Mouse (Mus musculus) heart, embryonic 13.5 days (tissue): Measurements from ENCODE around the gene Gm11037. TPM values are rescaled to one million over a fixed set of nuclear protein-coding genes. Genes with fewer than 3 reads are reported as not detected.

Experiments used
- ATAC-seq: fragments of 200-750 bp; cut with Nextera tagmentation; 2 replicates; pipeline ENCODE4 v1.8.0; 2017; ENCODE audit warnings: moderate TSS enrichment; ENCODE audit not compliant: insufficient number of reproducible peaks, low FRiP score, low TSS enrichment; ENCODE audit errors: extremely low read depth
- H3K27ac ChIP-seq: fragments of 300-500 bp; sonication (generic); replicated peaks from 2 replicates; pipeline ENCODE4 v1.5.1; 2015; ENCODE audit warnings: moderate library complexity, mild to moderate bottlenecking, inconsistent platforms
- H3K27me3 ChIP-seq: fragments of 300-500 bp; sonication (generic); replicated peaks from 2 replicates; pipeline ENCODE4 v1.6.1; 2015; ENCODE audit warnings: mild to moderate bottlenecking, inconsistent platforms
- H3K36me3 ChIP-seq: fragments of 300-500 bp; sonication (generic); 2 replicates; pipeline ENCODE4 v1.6.1; 2015; ENCODE audit warnings: mild to moderate bottlenecking, inconsistent platforms
- H3K4me1 ChIP-seq: fragments of 300-500 bp; sonication (generic); 2 replicates; pipeline ENCODE4 v1.6.1; 2015; ENCODE audit warnings: inconsistent platforms
- H3K4me2 ChIP-seq: fragments of 300-500 bp; sonication (generic); 2 replicates; pipeline ENCODE4 v1.6.1; 2015; ENCODE audit warnings: inconsistent platforms, mild to moderate bottlenecking, moderate library complexity
- H3K4me3 ChIP-seq: fragments of 300-500 bp; sonication (generic); 2 replicates; pipeline ENCODE4 v1.5.1; 2015; ENCODE audit warnings: moderate library complexity, mild to moderate bottlenecking, inconsistent platforms
- H3K9ac ChIP-seq: fragments of 300-500 bp; sonication (generic); 2 replicates; pipeline ENCODE4 v1.6.1; 2015; ENCODE audit warnings: inconsistent platforms, mild to moderate bottlenecking, moderate library complexity
- H3K9me3 ChIP-seq: fragments of 300-500 bp; sonication (generic); 2 replicates; pipeline ENCODE4 v1.6.1; 2016; ENCODE audit warnings: inconsistent platforms
- WGBS: fragments of 180-500 bp; shearing (Covaris S2); methylation state at CpG from one replicate; pipeline ENCODE4 v1.1.7; 2015; ENCODE audit warnings: mixed read lengths; 5-methylcytosine and 5-hydroxymethylcytosine counted together
- polyA plus RNA-seq: library from polyadenylated mRNA; unstranded; fragments of >200 nt; fragmentation: Nextera tagmentation; extraction: Ambion mirVana; gene quantifications from 2 replicates; pipeline ENCODE4 v1.2.1, GENCODE M21; 2015

The Gm11037 gene
- polyA plus RNA-seq, 1 experiment from 2014 or later: not detected

DNA sequence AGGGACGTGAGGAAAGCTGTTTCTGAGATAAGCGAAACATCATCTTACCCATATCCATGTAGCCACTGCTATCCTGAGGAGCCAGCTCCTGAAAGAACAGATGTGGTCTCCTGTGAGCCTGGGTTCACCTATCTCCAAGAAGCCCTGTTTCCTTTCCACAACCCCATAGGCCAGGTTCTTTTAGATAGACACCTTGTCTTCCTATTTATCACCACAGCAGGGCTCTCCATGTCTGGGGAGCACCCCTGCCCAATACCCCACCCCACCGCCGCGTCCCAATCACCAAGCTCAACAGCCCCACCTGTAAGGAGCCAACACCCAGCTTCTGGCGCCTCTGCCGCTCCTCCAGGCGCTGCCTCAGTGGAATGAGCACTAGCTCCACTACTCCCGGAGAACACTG lies 39.0 kb downstream of the Gm11037 start:
- no peak overlapping the region for H3K9ac ChIP-seq
- peaks cover 14% of the 10 kb centered on the region for H3K36me3 ChIP-seq
- no peak overlapping the region for H3K4me2 ChIP-seq
- H3K9me3 ChIP-seq: no peaks in the 10 kb centered on the region
- no peak for ATAC-seq
- peaks cover 56% of the 10 kb centered on the region for H3K27me3 ChIP-seq
- peaks cover 43% of the 10 kb centered on the region for H3K4me1 ChIP-seq
- H3K4me3 ChIP-seq: no peak overlapping the region
- H3K27ac ChIP-seq: no peak overlapping the region
- 32% methylated on average over 9 of the region's 9 CpGs for WGBS

- peaks cover 47% of the 10 kb centered on the region for H3K27me3 ChIP-seq
- H3K4me1 ChIP-seq: peaks cover 63% of the 10 kb centered on the region
- H3K36me3 ChIP-seq: peaks cover 23% of the 10 kb centered on the region
- H3K4me3 ChIP-seq: peak overlapping the region; percentile 51
- H3K27ac ChIP-seq: no peak overlapping the region
- no peaks in the 10 kb centered on the region for H3K9me3 ChIP-seq
- ATAC-seq: no peak
- peak overlapping the region; percentile 82 for H3K4me2 ChIP-seq
- peak overlapping the region; percentile 68 for H3K9ac ChIP-seq
- WGBS: 5% methylated on average over 11 of the region's 11 CpGs
These were observed 41.4 kb downstream of the Gm11037 start for GRCm38 (mm10) chr2:131174700-131175099.

DNA sequence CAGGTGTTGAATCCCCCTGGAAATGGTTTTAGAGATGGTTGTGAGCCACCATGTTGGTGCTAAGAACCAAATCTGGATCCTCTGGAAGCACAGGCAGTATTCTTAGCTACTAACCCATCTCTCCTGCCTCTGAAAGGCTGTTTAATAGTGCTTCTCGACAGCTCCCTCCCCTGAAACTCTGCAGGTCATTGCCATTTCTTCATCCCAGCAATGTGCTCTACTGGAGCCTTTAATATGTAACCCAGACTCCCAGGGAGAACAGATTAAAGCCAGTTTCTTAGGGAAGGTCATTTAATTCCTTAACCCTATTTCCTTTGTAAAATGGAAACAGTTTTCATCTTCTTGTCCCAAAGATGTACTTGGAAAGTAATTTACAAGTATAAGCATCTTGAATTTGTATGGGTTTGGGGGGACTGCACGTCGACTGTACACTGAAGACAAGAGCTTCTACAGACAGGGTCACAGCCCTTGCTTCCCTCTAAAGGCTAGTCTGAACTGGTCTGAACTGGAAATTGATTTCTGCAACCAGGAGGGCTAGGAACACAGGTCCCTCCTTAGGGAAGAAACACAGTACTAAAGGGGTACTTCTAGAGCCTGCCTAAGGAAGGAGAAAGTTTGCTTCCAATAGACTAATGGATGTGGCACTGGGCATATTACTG lies 42.1 kb downstream of the Gm11037 start:
- H3K36me3 ChIP-seq: peaks cover 23% of the 10 kb centered on the region
- H3K27ac ChIP-seq: no peak overlapping the region
- WGBS: 72% methylated on average over 3 of the region's 3 CpGs
- no peak overlapping the region for H3K4me3 ChIP-seq
- peaks cover 40% of the 10 kb centered on the region for H3K27me3 ChIP-seq
- no peaks in the 10 kb centered on the region for H3K9me3 ChIP-seq
- no peak for ATAC-seq
- H3K4me2 ChIP-seq: no peak overlapping the region
- no peak overlapping the region for H3K9ac ChIP-seq
- peaks cover 63% of the 10 kb centered on the region for H3K4me1 ChIP-seq

DNA sequence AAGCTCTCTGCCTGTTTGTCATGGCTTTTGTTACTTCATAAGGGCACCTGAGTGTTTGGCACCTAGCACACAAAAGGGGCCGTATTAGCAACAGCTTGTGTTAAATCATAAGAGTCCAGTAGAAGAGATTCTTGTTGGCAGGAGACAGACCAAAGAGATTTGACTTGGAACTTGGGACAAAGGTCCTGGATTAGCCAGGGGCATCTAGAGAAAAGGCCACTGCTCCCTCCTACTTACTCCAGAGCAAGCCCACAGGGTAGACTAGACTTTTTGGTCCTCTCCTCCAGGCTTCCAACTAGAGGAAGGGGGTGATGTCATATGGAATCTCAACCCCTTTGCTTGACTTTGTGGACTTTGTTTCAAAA lies 42.6 kb downstream of the Gm11037 start:
- Histone ChIP-seq H3K27me3 (peaks cover 35% of the 10 kb centered on the region), H3K4me2 (no peak overlapping the region), H3K27ac (0 out of 2 replicates have a peak overlapping the region, but pooled peaks have one; percentile 4), H3K9ac (0 out of 2 replicates have a peak overlapping the region, but pooled peaks have one; percentile 98), H3K36me3 (peaks cover 23% of the 10 kb centered on the region), H3K4me1 (peaks cover 60% of the 10 kb centered on the region), H3K4me3 (no peak overlapping the region), H3K9me3 (no peaks in the 10 kb centered on the region)
- 92% methylated on average over 1 of the region's 1 CpGs for WGBS
- ATAC-seq: no peak

DNA sequence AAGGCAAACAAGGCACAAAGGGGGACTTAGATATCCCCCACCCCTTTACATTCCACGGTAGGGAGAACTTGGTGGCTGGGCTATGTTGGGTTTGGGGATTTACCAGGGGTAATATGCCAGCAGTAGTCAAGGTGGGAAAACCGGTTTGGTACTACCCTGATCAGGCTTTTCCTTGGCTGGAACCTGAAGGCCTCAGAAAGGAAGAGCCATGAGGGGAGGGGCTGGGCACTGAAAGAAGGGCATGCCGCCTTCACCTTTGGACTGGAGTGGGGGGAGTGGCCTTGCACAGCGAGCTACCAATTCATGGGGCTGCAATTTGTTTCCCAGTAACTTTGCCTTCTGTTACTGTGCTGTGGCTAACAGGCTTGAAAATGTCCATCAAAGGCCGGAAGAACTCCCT lies 43.2 kb downstream of the Gm11037 start:
- no peak for ATAC-seq
- H3K27ac ChIP-seq: peak overlapping the region; percentile 4; the same call in 1 of the 2 replicates

DNA sequence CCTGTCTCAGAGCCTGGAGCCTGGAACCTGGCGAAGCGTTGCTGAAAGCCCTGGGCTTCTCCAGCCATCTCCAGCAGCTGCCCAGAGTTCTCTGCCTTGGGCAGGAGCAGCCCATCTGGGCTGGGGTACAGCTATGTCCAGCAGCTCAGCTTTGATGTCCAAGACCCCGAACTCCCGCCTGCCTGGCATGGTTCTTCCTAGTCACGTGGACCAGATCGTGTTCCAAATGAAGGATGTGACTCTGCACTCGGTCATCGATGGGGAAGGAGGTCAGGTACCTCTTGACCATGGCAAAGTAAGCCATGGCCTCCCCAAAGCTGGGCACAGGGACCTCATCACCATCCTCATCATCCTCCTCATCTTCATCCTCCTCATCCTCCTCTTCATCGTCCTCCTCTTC lies 44.6 kb downstream of the Gm11037 start:
- 87% methylated on average over 9 of the region's 9 CpGs for WGBS
- peak overlapping the region; percentile 84 for H3K4me3 ChIP-seq

More for the DNA sequence above, 43.2 kb downstream of the Gm11037 start:
- H3K4me3 ChIP-seq: no peak overlapping the region
- peak overlapping the region; percentile 98 for H3K9ac ChIP-seq
- peak overlapping the region; percentile 98; the same call in 1 of the 2 replicates for H3K4me2 ChIP-seq
- 59% methylated on average over 5 of the region's 5 CpGs for WGBS
- peaks cover 23% of the 10 kb centered on the region for H3K36me3 ChIP-seq
- no peaks in the 10 kb centered on the region for H3K9me3 ChIP-seq
- H3K27me3 ChIP-seq: peaks cover 29% of the 10 kb centered on the region
- H3K4me1 ChIP-seq: peaks cover 55% of the 10 kb centered on the region

DNA sequence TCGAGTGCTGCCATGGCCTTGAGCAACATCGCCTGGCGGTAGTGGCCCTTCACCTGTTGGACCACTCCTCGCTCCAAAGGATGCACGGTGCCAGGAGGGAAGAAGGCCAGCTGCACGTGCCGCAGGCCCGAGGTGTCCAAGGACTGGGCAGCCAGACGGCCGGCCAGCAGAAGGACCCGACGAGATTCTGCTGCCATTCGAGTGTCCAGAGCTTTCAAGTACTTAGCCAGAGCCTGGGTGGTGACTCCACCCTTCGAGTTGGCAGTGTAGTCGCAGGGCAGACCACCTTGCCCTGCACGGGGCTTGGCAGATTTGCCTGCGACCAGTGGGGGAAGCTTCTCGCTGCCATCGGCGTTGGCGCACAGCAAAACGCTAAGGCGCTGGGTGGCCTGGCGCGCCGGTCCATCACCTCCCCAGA lies 45.5 kb downstream of the Gm11037 start:
- Histone ChIP-seq H3K4me2 (peak overlapping the region; percentile 98), H3K27me3 (peaks cover 6% of the 10 kb centered on the region), H3K4me1 (peaks cover 49% of the 10 kb centered on the region), H3K9ac (peak overlapping the region; percentile 98), H3K4me3 (peak overlapping the region; percentile 84), H3K9me3 (no peaks in the 10 kb centered on the region), H3K27ac (0 out of 2 replicates have a peak overlapping the region, but pooled peaks have one; percentile 91), H3K36me3 (peaks cover 23% of the 10 kb centered on the region)
- ATAC-seq: no peak
- WGBS: 30% methylated on average over 26 of the region's 26 CpGs

More for the DNA sequence above, 44.6 kb downstream of the Gm11037 start:
- ATAC-seq: no peak
- Histone ChIP-seq H3K4me2 (peak overlapping the region; percentile 98), H3K36me3 (peaks cover 23% of the 10 kb centered on the region), H3K9me3 (no peaks in the 10 kb centered on the region), H3K27me3 (peaks cover 15% of the 10 kb centered on the region), H3K27ac (no peak overlapping the region), H3K9ac (peak overlapping the region; percentile 98), H3K4me1 (peaks cover 49% of the 10 kb centered on the region)

DNA sequence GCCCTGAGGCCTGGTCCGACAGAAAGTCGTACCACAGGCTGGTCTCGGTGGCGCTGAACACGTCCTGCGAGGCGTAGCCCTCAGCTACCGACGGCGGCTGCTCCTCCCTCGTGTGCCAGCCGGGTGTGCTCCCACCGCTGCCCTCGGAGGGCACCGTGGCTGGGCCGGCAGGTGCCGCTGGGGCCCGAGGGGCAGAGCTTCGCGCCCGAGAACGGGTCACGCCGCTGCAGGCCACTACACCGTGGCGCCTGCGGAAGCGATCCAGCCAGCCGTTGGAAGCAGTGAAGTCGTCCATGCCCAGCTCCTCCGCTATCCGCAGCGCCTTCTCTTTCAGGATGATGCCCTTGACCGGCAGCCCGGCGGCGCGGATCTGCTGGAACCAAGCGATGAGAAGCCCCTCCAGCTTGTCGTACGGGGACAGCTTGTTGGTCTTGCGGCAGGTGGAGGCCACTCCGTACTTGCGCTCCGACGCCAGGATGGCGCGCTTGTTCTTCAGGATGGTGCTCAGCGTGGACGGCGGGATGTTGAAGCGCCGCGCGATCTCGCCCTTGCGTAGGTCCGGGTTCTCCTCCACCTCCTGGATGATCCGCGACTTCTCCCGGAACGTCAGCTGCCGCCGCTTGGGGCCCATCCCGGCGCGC lies 46.1 kb downstream of the Gm11037 start:
- ATAC-seq: peak; percentile 11; the same call in 1 of the 2 replicates
- under 1% methylated on average over 60 of the region's 67 CpGs for WGBS
- peaks cover 44% of the 10 kb centered on the region for H3K4me1 ChIP-seq
- H3K9me3 ChIP-seq: no peaks in the 10 kb centered on the region
- peak overlapping the region; percentile 91 for H3K27ac ChIP-seq
- H3K27me3 ChIP-seq: peaks cover under 1% of the 10 kb centered on the region; the same call in 1 of the 2 replicates
- H3K36me3 ChIP-seq: peaks cover 23% of the 10 kb centered on the region
- H3K4me3 ChIP-seq: peak overlapping the region; percentile 84
- H3K4me2 ChIP-seq: peak overlapping the region; percentile 98
- peak overlapping the region; percentile 98 for H3K9ac ChIP-seq

- Histone ChIP-seq H3K9ac (peak within 1 kb of the TSS; percentile 98), H3K9me3 (no peaks in the 10 kb centered on the region), H3K4me1 (peaks cover 38% of the 10 kb centered on the region), H3K27ac (peak within 1 kb of the TSS; percentile 91), H3K36me3 (peaks cover 23% of the 10 kb centered on the region), H3K4me2 (peak within 1 kb of the TSS; percentile 98), H3K4me3 (peak within 1 kb of the TSS; percentile 84), H3K27me3 (peaks cover 1% of the 10 kb centered on the region; the same call in 1 of the 2 replicates)
- 4% methylated on average over 30 of the region's 57 CpGs for WGBS
- ATAC-seq: peak; percentile 73
These were observed 46.8 kb downstream of the Gm11037 start, which contains the start of gene Cenpb for GRCm38 (mm10) chr2:131179990-131180587. TSS of gene Cenpb (minus strand) at chr2:131180067.
